Mouse (Mus musculus) left cerebral cortex, postnatal 4 days (tissue): ENCODE measurements around the gene Plk2. TPM values are rescaled to one million over a fixed set of nuclear protein-coding genes. Genes with fewer than 3 reads are reported as not detected.

Experiments
- total RNA-seq, 2 experiments: library from RNA; stranded (reverse); gene quantifications; 2 replicates each; pipeline ENCODE4 v1.2.3; 2021

Plk2 gene
- total RNA-seq, 2 experiments from 2014 or later: 273 to 293 TPM

Other genes with a start within 250 kb of the Plk2 start
- 100 to 1,000 TPM; 114 to 116 TPM for gene Rab3c, start 114.0 kb upstream of the Plk2 start, total RNA-seq
- gene Gapt, start 37.8 kb upstream of the Plk2 start, total RNA-seq: not detected